Mouse (Mus musculus): Measurements from ENCODE around the gene Tmem132a.

DNA sequence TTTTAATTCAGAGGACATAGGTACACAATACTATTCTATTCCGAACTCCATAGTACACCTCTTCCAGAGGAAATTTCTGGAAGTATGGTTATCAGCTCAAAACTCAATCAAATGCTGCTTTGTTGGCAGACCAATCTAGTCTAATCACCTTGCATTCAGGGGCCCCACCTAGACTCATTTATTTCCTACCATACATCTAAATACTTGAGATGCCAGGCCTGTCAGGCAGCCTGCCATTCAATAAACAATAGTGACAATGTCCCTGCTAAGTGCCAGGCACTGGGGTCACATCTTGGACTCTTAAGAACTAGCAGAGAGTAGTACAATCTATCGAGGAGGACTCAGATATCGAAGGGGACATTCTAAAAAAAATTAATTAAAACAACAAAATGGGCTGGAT, 22.5 kb upstream of the Tmem132a start:
- TF ChIP-seq CTCF (IDR thresholded peaks at IDR 0.05; ENCODE audit: low read depth) (no peak), EP300 (IDR thresholded peaks at IDR 0.05; ENCODE audit: low read depth) (no peak)

All from liver, postnatal 0 days (tissue).